ENCODE assay signal across 24 mouse cellular contexts in genomic region chr9:90060574-90060875, GRCm38 (mm10). TPM values are rescaled to one million over a fixed set of nuclear protein-coding genes. Genes with fewer than 3 reads are reported as not detected.
DNase-seq lines count a peak whose midpoint lies in the region; ATAC-seq and TF ChIP-seq lines count a peak whose summit lies in the region.
"Had no signal": no experiment of that assay in that cellular context is flagged by ENCODE, and none has a peak within 500 bp of the region (broad histone marks: within the 10 kb centered on the region; RNA-seq: fewer than 3 reads in every experiment).

No protein-coding gene starts in this region.

- no peaks in the 10 kb centered on the region for H3K9me3 ChIP-seq in liver, postnatal 0 days (ENCODE audit: low read length)
- H3K9me3 ChIP-seq in liver, embryonic 11.5 days (ENCODE audit: control insufficient read depth, low read length): no peaks in the 10 kb centered on the region
- H3K9me3 ChIP-seq: heart, embryonic 12.5 days; hindbrain, embryonic 13.5 days; liver, embryonic 15.5 days; megakaryocyte, embryonic 14.5 days; midbrain, embryonic 13.5 days had no signal

- no peak for TF ChIP-seq CTCF in liver, postnatal 0 days (IDR thresholded peaks at IDR 0.05; ENCODE audit: low read depth)

- H3K4me2 ChIP-seq in liver, postnatal 0 days (ENCODE audit: low read depth, low read length): no peak overlapping the region
- no peak overlapping the region for H3K4me2 ChIP-seq in liver, embryonic 11.5 days
- H3K4me2 ChIP-seq: heart, embryonic 12.5 days; hindbrain, embryonic 13.5 days; liver, embryonic 15.5 days; midbrain, embryonic 13.5 days had no signal

- no peak overlapping the region for H3K4me3 ChIP-seq in liver, postnatal 0 days (ENCODE audit: low read depth, low read length)
- H3K4me3 ChIP-seq in liver, embryonic 11.5 days (ENCODE audit: low read depth, low read length): no peak overlapping the region
- no peak overlapping the region for H3K4me3 ChIP-seq in macrophage (ENCODE audit: inconsistent target)
- H3K4me3 ChIP-seq: heart, embryonic 12.5 days; hindbrain, embryonic 13.5 days; liver, embryonic 15.5 days; megakaryocyte, embryonic 14.5 days; midbrain, embryonic 13.5 days had no signal

- no peak overlapping the region for H3K9ac ChIP-seq in liver, postnatal 0 days (replicated peaks)
- no peak overlapping the region for H3K9ac ChIP-seq in liver, embryonic 11.5 days (ENCODE audit: low read depth, low read length)
- H3K9ac ChIP-seq: heart, embryonic 12.5 days; hindbrain, embryonic 13.5 days; liver, embryonic 15.5 days; midbrain, embryonic 13.5 days had no signal

- no peaks in the 10 kb centered on the region for H3K27me3 ChIP-seq in liver, postnatal 0 days (ENCODE audit: insufficient read depth, low read length)
- H3K27me3 ChIP-seq in liver, embryonic 11.5 days (replicated peaks; ENCODE audit: control insufficient read depth, insufficient read depth, low read length): no peaks in the 10 kb centered on the region
- H3K27me3 ChIP-seq: heart, embryonic 12.5 days; liver, embryonic 15.5 days; midbrain, embryonic 13.5 days had no signal

- DNase-seq in liver, postnatal 0 days: no peak
- no peak for DNase-seq in liver, embryonic 11.5 days (ENCODE audit: low spot score)
- DNase-seq in adrenal gland, adult 2 months: peak; percentile 85
- peak; percentile 73 to 78 for DNase-seq in adrenal gland, postnatal 36 days
- no peak for DNase-seq in cerebellum, postnatal 4 days (ENCODE audit: low spot score in 2 of 2)
- DNase-seq in spleen, adult 12 weeks (ENCODE audit: low spot score): no peak
- no peak for DNase-seq in urinary bladder, postnatal 4 days (ENCODE audit: low spot score in 2 of 2)
- DNase-seq: cerebellum, adult 2 months; cerebellum, postnatal 14 days; gastrocnemius, postnatal 25 days; heart, postnatal 4 days; kidney, adult 8-10 months; kidney, postnatal 4 days; liver had no signal

- peaks cover 34% of the 10 kb centered on the region for H3K79me2 ChIP-seq in macrophage (ENCODE audit: inconsistent target)

- peaks cover 13% of the 10 kb centered on the region for H3K36me3 ChIP-seq in liver, postnatal 0 days (replicated peaks; ENCODE audit: insufficient read depth, low read length)
- H3K36me3 ChIP-seq in liver, embryonic 11.5 days (ENCODE audit: control insufficient read depth, insufficient read depth, low read length): no peaks in the 10 kb centered on the region
- H3K36me3 ChIP-seq in macrophage (ENCODE audit: inconsistent target): peaks cover 41% of the 10 kb centered on the region
- H3K36me3 ChIP-seq: hindbrain, embryonic 13.5 days; midbrain, embryonic 13.5 days had no signal

- 79% methylated on average over 2 of the region's 2 CpGs for WGBS in liver, postnatal 0 days (ENCODE audit: insufficient replicate concordance)
- WGBS in liver, embryonic 11.5 days: 87% methylated on average over 2 of the region's 2 CpGs
- WGBS in macrophage (ENCODE audit: missing documents): 54% methylated on average over 2 of the region's 2 CpGs

- ATAC-seq in liver, postnatal 0 days: 0 out of 2 replicates have a peak, but pooled peaks have one; percentile 3
- no peak for ATAC-seq in liver, embryonic 11.5 days (replicated peaks; ENCODE audit: low FRiP score)
- ATAC-seq: CD4-positive, CD25-positive, alpha-beta regulatory T cell, adult 4 months; forebrain, embryonic 14.5 days; intestine, embryonic 16.5 days; midbrain, embryonic 13.5 days had no signal

- TF ChIP-seq EP300 in liver, postnatal 0 days (IDR thresholded peaks at IDR 0.05; ENCODE audit: low read depth): no peak

- H3K4me1 ChIP-seq in liver, postnatal 0 days (ENCODE audit: insufficient read depth): no peaks in the 10 kb centered on the region; the same call in 1 of the 2 replicates
- no peaks in the 10 kb centered on the region for H3K4me1 ChIP-seq in liver, embryonic 11.5 days (replicated peaks; ENCODE audit: control insufficient read depth, insufficient read depth, low read length)
- H3K4me1 ChIP-seq: hindbrain, embryonic 13.5 days; liver, embryonic 15.5 days; megakaryocyte, embryonic 14.5 days; midbrain, embryonic 13.5 days had no signal

- peak overlapping the region; percentile 39; the same call in 1 of the 2 replicates for H3K27ac ChIP-seq in liver, postnatal 0 days (ENCODE audit: low read depth)
- no peak overlapping the region for H3K27ac ChIP-seq in liver, embryonic 11.5 days (ENCODE audit: low read depth, low read length)
- H3K27ac ChIP-seq in macrophage: peak overlapping the region; percentile 73
- H3K27ac ChIP-seq: hindbrain, embryonic 13.5 days; kidney, postnatal 0 days; liver, embryonic 15.5 days; midbrain, embryonic 13.5 days had no signal

RNA-seq across cellular contexts. Expression of gene Ctsh, which starts 6.6 kb away (rescaled TPM):
- 328 and 355 TPM in 2 replicates for polyA plus RNA-seq in liver, postnatal 0 days (2015; fragmentation: Nextera tagmentation; extraction: Ambion mirVana)
- polyA plus RNA-seq in liver, embryonic 11.5 days (2014; fragmentation: Nextera tagmentation; extraction: Ambion mirVana): 19.1 and 22.7 TPM in 2 replicates
- 100 to 1,000 TPM; 104 to 199 TPM for total RNA-seq in adrenal gland, adult 2 months (2021)
- 30.9 and 34.3 TPM in 2 replicates for polyA plus RNA-seq in adrenal gland, adult 2 months (2012; rRNA removed)
- 100 to 1,000 TPM; 128 to 170 TPM for total RNA-seq in adrenal gland, postnatal 36 days (2021)
- total RNA-seq in macrophage (2018; cell fraction: chromatin; rRNA removed): 100 to 1,000 TPM; 245 to 581 (median 440) TPM
- 100 to 1,000 TPM; 403 to 905 (median 562) TPM for total RNA-seq in macrophage (2018; cell fraction: cytosol; rRNA removed)
- 100 to 1,000 TPM; 222 to 887 (median 616) TPM for total RNA-seq in macrophage (2018; cell fraction: nucleus; rRNA removed)
- polyA plus RNA-seq in macrophage (2018): 421 to 733 TPM (median 673 TPM) in 3 replicates

RNA-seq across cellular contexts. Expression of gene Morf4l1, which starts 54.0 kb away (rescaled TPM):
- 129 and 135 TPM in 2 replicates for polyA plus RNA-seq in liver, postnatal 0 days (2015; fragmentation: Nextera tagmentation; extraction: Ambion mirVana)
- 284 and 303 TPM in 2 replicates for polyA plus RNA-seq in liver, embryonic 11.5 days (2014; fragmentation: Nextera tagmentation; extraction: Ambion mirVana)
- 100 to 1,000 TPM; 241 to 321 TPM for total RNA-seq in adrenal gland, adult 2 months (2021)
- 25.4 and 26.1 TPM in 2 replicates for polyA plus RNA-seq in adrenal gland, adult 2 months (2012; rRNA removed)
- total RNA-seq in adrenal gland, postnatal 36 days (2021): 100 to 1,000 TPM; 341 to 364 TPM
- total RNA-seq in macrophage (2018; cell fraction: chromatin; rRNA removed): 100 to 1,000 TPM; 267 to 473 (median 379) TPM
- 100 to 1,000 TPM; 308 to 444 (median 369) TPM for total RNA-seq in macrophage (2018; cell fraction: cytosol; rRNA removed)
- 100 to 1,000 TPM; 206 to 324 (median 272) TPM for total RNA-seq in macrophage (2018; cell fraction: nucleus; rRNA removed)
- polyA plus RNA-seq in macrophage (2018): 377 to 571 TPM (median 378 TPM) in 3 replicates

Comparison
In these comparisons a context has a peak if more than half of its experiments do, and no peak if none do; other contexts are left out.
1. DNase-seq: peak in adrenal gland, adult 2 months (single experiment) and adrenal gland, postnatal 36 days (2 of 2); none in liver, postnatal 0 days (single experiment), liver, embryonic 11.5 days (single experiment), cerebellum, postnatal 4 days (0 of 2), spleen, adult 12 weeks (single experiment) and urinary bladder, postnatal 4 days (0 of 2).